Mouse (Mus musculus) ES-E14 (cell line): ENCODE measurements at regions not wholly inside any gene's neighbourhood (a gene's known extent, or its start where the extent isn't known, plus 50 kb on each side); places are given as distances from the start of the nearest gene placed in this dataset.

Experiments
- DNase-seq: peaks from one replicate; pipeline ENCODE4 v3.0.0-alpha.2; 2013; ENCODE audit warnings: low read depth, low spot score
- H3K27ac ChIP-seq: 2 replicates; pipeline ENCODE4 v1.5.1; 2012; ENCODE audit warnings: low read depth, mild to moderate bottlenecking, low read length, moderate library complexity, mixed read lengths; ENCODE audit not compliant: poor library complexity, insufficient read depth, severe bottlenecking
- H3K36me3 ChIP-seq: 2 replicates; pipeline ENCODE4 v1.6.1; 2012; ENCODE audit warnings: mild to moderate bottlenecking, low read length, moderate library complexity, mixed read lengths; ENCODE audit not compliant: control insufficient read depth, poor library complexity, insufficient read depth, severe bottlenecking
- H3K4me1 ChIP-seq, 2 experiments: fragments of 150-350 bp in 1 of 2; sonication (generic) in 1 of 2; 2 replicates each; pipeline ENCODE4 v1.6.1; 2012; ENCODE audit warnings: low read length in 2 of 2, mild to moderate bottlenecking in 1 of 2, mixed read lengths in 1 of 2; ENCODE audit not compliant: control insufficient read depth in 2 of 2, insufficient read depth in 2 of 2, poor library complexity in 1 of 2
- H3K4me3 ChIP-seq, 2 experiments: fragments of 150-350 bp in 1 of 2; sonication (generic) in 1 of 2; 2 replicates each; pipeline ENCODE4 v1.5.1; 2012; ENCODE audit warnings: low read length in 2 of 2, low read depth in 1 of 2, mild to moderate bottlenecking in 1 of 2, mixed read lengths in 1 of 2; ENCODE audit not compliant: insufficient read depth in 1 of 2, poor library complexity in 1 of 2, severe bottlenecking in 1 of 2
- H3K9ac ChIP-seq: 2 replicates; pipeline ENCODE4 v1.6.1; 2012; ENCODE audit warnings: low read depth, mild to moderate bottlenecking, low read length, mixed read lengths; ENCODE audit not compliant: poor library complexity, insufficient read depth, severe bottlenecking
- H3K9me3 ChIP-seq: fragments of 150-350 bp; sonication (generic); 2 replicates; pipeline ENCODE4 v1.6.1; 2012; ENCODE audit warnings: low read depth, mild to moderate bottlenecking, low read length; ENCODE audit not compliant: control insufficient read depth, insufficient read depth
- CHD2 ChIP-seq: IDR thresholded peaks from 2 replicates; pipeline ENCODE4 v1.6.1; 2014; ENCODE audit warnings: mild to moderate bottlenecking, low read depth, low read length, inconsistent platforms
- HCFC1 ChIP-seq: IDR thresholded peaks from 2 replicates; pipeline ENCODE4 v1.6.1; 2012; ENCODE audit warnings: low read length, inconsistent platforms, borderline replicate concordance; ENCODE audit not compliant: insufficient read depth
- MAFK ChIP-seq: IDR thresholded peaks from 2 replicates; pipeline ENCODE4 v1.6.1; 2014; ENCODE audit warnings: mild to moderate bottlenecking, low read depth, low read length, inconsistent platforms; ENCODE audit not compliant: insufficient read depth
- ZC3H11A ChIP-seq: IDR thresholded peaks from 2 replicates; pipeline ENCODE4 v1.6.1; 2012; ENCODE audit warnings: low read depth, mild to moderate bottlenecking, inconsistent platforms, low read length, borderline replicate concordance
- ZNF384 ChIP-seq: IDR thresholded peaks from 2 replicates; pipeline ENCODE4 v1.6.1; 2012; ENCODE audit warnings: low read depth, low read length, inconsistent platforms
- in situ Hi-C, 2 experiments: fragments of 600-800 bp; cut with MboI; formaldehyde crosslinking; loops; one replicate each; pipeline ENCODE4 v1.15.1; 2025; ENCODE audit warnings: low sequenced_read_pairs in 2 of 2, inconsistent platforms in 1 of 2; ENCODE audit not compliant: unreplicated experiment in 2 of 2

GRCm38 (mm10) chr4:47630006-47630405, 155.5 kb downstream of the Sec61b start:
- TF ChIP-seq ZNF384 (no peak), HCFC1 (no peak), CHD2 (no peak), MAFK (no peak), ZC3H11A (no peak)
- H3K4me3 ChIP-seq, result no peak overlapping the region
- H3K9ac ChIP-seq, result no peak overlapping the region
- in situ Hi-C loops, result no loop called here
- H3K4me1 ChIP-seq, result no peaks in the 10 kb centered on the region
- no peak overlapping the region for H3K27ac ChIP-seq
- H3K36me3 ChIP-seq, result no peaks in the 10 kb centered on the region
- H3K9me3 ChIP-seq, result no peaks in the 10 kb centered on the region
- DNase-seq, result no peak

GRCm38 (mm10) chr4:47630427-47630826, 156.0 kb downstream of the Sec61b start:
- no peaks in the 10 kb centered on the region for H3K4me1 ChIP-seq
- H3K9me3 ChIP-seq, result no peaks in the 10 kb centered on the region
- no peak overlapping the region for H3K4me3 ChIP-seq
- no peak for TF ChIP-seq ZNF384
- DNase-seq, result no peak
- in situ Hi-C loops, result no loop called here
- H3K36me3 ChIP-seq, result no peaks in the 10 kb centered on the region
- H3K27ac ChIP-seq, result no peak overlapping the region
- H3K9ac ChIP-seq, result no peak overlapping the region

GRCm38 (mm10) chr4:47638876-47639494, 164.5 kb downstream of the Sec61b start:
- Histone ChIP-seq H3K36me3 (no peaks in the 10 kb centered on the region), H3K4me1 (no peaks in the 10 kb centered on the region), H3K9me3 (no peaks in the 10 kb centered on the region), H3K9ac (no peak overlapping the region), H3K27ac (no peak overlapping the region), H3K4me3 (no peak overlapping the region)
- TF ChIP-seq MAFK (no peak), HCFC1 (no peak), CHD2 (no peak), ZNF384 (no peak), ZC3H11A (no peak)
- no peak for DNase-seq
- in situ Hi-C loops, result no loop called here

GRCm38 (mm10) chr4:47645093-47645492, 170.6 kb downstream of the Sec61b start:
- Histone ChIP-seq H3K4me3 (no peak overlapping the region), H3K27ac (no peak overlapping the region), H3K9ac (no peak overlapping the region), H3K9me3 (no peaks in the 10 kb centered on the region), H3K36me3 (no peaks in the 10 kb centered on the region), H3K4me1 (no peaks in the 10 kb centered on the region)
- in situ Hi-C loops, result no loop called here
- TF ChIP-seq ZNF384, result no peak
- no peak for TF ChIP-seq HCFC1
- no peak for TF ChIP-seq CHD2
- TF ChIP-seq MAFK, result no peak
- no peak for TF ChIP-seq ZC3H11A
- DNase-seq, result no peak

- no peak for TF ChIP-seq MAFK
- TF ChIP-seq ZNF384, result no peak
- no peak for TF ChIP-seq ZC3H11A
- TF ChIP-seq CHD2, result no peak
- no peaks in the 10 kb centered on the region for H3K36me3 ChIP-seq
- no peak overlapping the region for H3K9ac ChIP-seq
- no peak for DNase-seq
- in situ Hi-C loops, result no loop called here
- H3K27ac ChIP-seq, result no peak overlapping the region
- H3K4me3 ChIP-seq, result no peak overlapping the region
- no peaks in the 10 kb centered on the region for H3K9me3 ChIP-seq
- no peaks in the 10 kb centered on the region for H3K4me1 ChIP-seq
Observed at GRCm38 (mm10) chr4:47648701-47649100, 174.2 kb downstream of the Sec61b start.
